Mouse (Mus musculus): ENCODE measurements around the gene Smim13. TPM values are rescaled to one million over a fixed set of nuclear protein-coding genes. Genes with fewer than 3 reads are reported as not detected.

The Smim13 gene
- polyA plus RNA-seq, 1 experiment from 2014 or later = 24.9 TPM

DNA sequence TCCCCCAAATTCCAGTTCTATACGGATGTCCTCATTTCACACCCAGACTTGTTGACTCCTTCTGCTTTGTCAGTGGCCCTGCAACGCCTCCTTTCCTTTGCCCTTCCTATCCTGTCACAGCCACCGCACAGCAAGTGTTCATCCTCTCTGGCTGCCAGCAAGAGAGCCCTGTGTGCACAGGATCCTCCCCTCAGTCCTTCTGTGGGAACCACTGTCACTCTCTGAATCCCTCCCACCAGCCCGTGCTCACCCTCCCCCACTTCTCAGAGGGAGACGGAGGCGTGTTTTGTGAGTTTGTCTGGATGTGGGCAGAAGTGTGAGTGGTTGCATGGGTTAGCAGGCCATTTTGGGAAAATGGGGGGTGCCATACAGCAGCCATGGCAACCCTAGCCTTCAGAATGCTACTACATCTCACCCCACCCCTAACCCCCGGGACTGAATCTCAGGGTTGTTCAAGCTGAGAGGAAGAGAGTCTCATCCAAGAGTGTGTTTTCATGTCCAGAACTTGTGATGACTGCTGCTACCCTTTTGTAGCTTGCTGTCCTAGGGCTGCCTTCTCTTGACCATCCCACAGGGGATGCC lies 18.3 kb downstream of the Smim13 start:
- no peaks in the 10 kb centered on the region for H3K36me3 ChIP-seq (replicated peaks)
- WGBS = 25% methylated on average over 7 of the region's 7 CpGs
- H3K27me3 ChIP-seq (replicated peaks) = no peaks in the 10 kb centered on the region
- no peak overlapping the region for H3K4me2 ChIP-seq
- no peak for ATAC-seq (replicated peaks)
- H3K4me1 ChIP-seq = no peaks in the 10 kb centered on the region
- H3K9me3 ChIP-seq = no peaks in the 10 kb centered on the region
- H3K27ac ChIP-seq = no peak overlapping the region
- no peak overlapping the region for H3K4me3 ChIP-seq
- H3K9ac ChIP-seq = no peak overlapping the region

GRCm38 (mm10) chr13:41273927-41274650 lies 24.4 kb downstream of the Smim13 start, which contains the start of gene Gm17364:
TSS of gene Gm17364 (minus strand) at chr13:41273977.
- Histone ChIP-seq H3K27me3 (replicated peaks) (no peaks in the 10 kb centered on the region), H3K9ac (no peak within 1 kb of the TSS), H3K36me3 (replicated peaks) (no peaks in the 10 kb centered on the region), H3K4me3 (no peak within 1 kb of the TSS), H3K4me1 (no peaks in the 10 kb centered on the region), H3K4me2 (no peak within 1 kb of the TSS), H3K27ac (no peak within 1 kb of the TSS), H3K9me3 (no peaks in the 10 kb centered on the region)
- WGBS = 96% methylated on average over 10 of the region's 10 CpGs
- ATAC-seq (replicated peaks) = no peak

DNA sequence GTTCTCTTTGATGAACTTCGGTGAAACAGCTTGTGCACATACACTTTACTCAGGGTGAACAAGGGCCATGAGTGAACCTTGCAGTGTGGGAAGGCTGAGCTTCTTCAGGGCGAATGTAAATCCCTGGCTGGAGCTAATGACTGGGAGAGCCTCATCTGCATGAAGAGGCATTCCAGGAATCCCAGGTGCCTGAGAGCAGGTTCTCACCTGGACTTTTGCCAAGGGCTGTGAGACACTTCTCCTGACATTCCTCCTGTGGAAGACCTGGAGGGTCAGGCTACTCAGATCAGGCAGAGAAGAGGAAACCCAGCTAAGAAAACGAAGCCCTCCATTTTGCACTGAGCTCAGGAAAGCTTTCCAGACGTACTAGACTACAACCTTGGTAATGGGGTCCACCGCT lies 31.1 kb downstream of the Smim13 start:
- no peak overlapping the region for H3K4me3 ChIP-seq
- H3K27ac ChIP-seq = no peak overlapping the region
- H3K9ac ChIP-seq = no peak overlapping the region
- no peak overlapping the region for H3K4me2 ChIP-seq
- WGBS = 78% methylated on average over 5 of the region's 5 CpGs
- H3K27me3 ChIP-seq (replicated peaks) = no peaks in the 10 kb centered on the region
- no peaks in the 10 kb centered on the region for H3K4me1 ChIP-seq
- ATAC-seq (replicated peaks) = no peak
- H3K36me3 ChIP-seq (replicated peaks) = no peaks in the 10 kb centered on the region
- no peaks in the 10 kb centered on the region for H3K9me3 ChIP-seq

GRCm38 (mm10) chr13:41283256-41283655 lies 33.6 kb downstream of the Smim13 start:
- no peaks in the 10 kb centered on the region for H3K4me1 ChIP-seq
- no peaks in the 10 kb centered on the region for H3K9me3 ChIP-seq
- no peaks in the 10 kb centered on the region for H3K36me3 ChIP-seq (replicated peaks)
- H3K4me2 ChIP-seq = no peak overlapping the region
- 26% methylated on average over 5 of the region's 5 CpGs for WGBS
- no peak for ATAC-seq (replicated peaks)
- no peak overlapping the region for H3K27ac ChIP-seq
- H3K9ac ChIP-seq = no peak overlapping the region
- no peaks in the 10 kb centered on the region for H3K27me3 ChIP-seq (replicated peaks)
- no peak overlapping the region for H3K4me3 ChIP-seq

DNA sequence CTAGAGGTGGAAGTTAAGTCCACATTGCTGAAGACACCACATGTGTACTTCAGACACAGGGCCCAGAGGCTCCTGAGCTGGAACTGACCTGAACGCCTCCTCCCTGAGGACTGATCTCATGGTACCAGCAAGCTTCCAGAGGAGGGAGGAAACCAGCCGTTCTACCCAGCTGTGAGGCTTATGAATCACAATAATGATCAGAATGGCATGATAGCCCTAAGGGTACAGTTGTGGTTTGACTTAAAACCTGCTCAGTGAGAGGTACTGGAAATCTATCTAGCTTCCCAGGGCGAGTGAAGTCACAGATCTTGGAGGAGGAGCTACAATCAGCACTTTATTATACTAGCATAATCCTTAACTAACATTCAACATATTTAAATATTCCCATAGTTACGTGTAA lies 35.8 kb downstream of the Smim13 start:
- no peak overlapping the region for H3K27ac ChIP-seq
- H3K9ac ChIP-seq = no peak overlapping the region
- no peaks in the 10 kb centered on the region for H3K36me3 ChIP-seq (replicated peaks)
- H3K4me2 ChIP-seq = no peak overlapping the region
- no peaks in the 10 kb centered on the region for H3K9me3 ChIP-seq
- ATAC-seq (replicated peaks) = no peak
- 76% methylated on average over 4 of the region's 4 CpGs for WGBS
- H3K4me3 ChIP-seq = no peak overlapping the region
- no peaks in the 10 kb centered on the region for H3K27me3 ChIP-seq (replicated peaks)
- no peaks in the 10 kb centered on the region for H3K4me1 ChIP-seq

DNA sequence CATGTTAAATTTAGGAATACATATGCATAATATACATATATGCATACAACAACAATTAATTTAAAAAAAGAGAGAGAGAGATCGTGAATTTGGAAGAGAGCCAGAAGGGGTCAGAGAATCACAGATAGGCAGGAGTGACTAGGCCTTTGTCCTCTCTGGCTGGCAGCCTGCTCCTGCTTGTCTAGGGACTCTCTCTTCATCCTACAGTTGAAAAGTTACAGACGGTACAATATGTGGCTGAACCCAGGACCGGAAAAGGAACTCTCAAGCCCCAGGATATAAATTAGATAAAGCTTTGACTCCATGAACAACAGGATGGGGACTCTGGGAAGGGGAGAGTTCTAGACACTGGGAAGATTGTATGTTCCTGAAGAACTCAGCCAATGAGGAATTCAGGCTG lies 36.6 kb downstream of the Smim13 start:
- no peak for ATAC-seq (replicated peaks)
- 72% methylated on average over 3 of the region's 3 CpGs for WGBS
- H3K4me2 ChIP-seq = no peak overlapping the region
- no peaks in the 10 kb centered on the region for H3K36me3 ChIP-seq (replicated peaks)
- no peaks in the 10 kb centered on the region for H3K4me1 ChIP-seq
- H3K27me3 ChIP-seq (replicated peaks) = no peaks in the 10 kb centered on the region
- H3K9ac ChIP-seq = no peak overlapping the region
- no peaks in the 10 kb centered on the region for H3K9me3 ChIP-seq
- H3K27ac ChIP-seq = no peak overlapping the region
- H3K4me3 ChIP-seq = no peak overlapping the region

DNA sequence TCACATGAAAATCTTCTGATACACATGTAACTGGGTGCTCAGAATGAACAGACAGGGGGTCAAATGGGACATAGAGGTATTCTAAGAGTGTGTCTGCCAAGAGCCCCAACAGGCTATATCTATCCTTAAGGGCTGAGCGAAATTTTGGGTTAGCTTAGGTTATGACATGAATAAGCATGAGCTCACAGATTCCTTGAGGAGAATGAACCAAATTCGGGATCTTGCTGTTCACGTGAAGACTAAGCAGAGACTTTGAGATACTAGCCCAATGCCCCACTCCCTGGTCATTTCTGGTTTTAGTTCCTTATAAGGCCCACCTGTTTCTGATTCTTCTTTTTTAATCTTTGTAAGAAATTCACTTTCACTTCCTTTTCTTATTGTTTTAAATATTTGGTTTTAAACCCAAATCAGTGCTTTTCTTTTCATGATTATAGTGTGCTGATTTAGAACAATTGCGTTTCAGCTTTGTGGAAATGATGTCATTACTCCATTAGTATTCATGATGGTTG lies 41.9 kb downstream of the Smim13 start:
- no peaks in the 10 kb centered on the region for H3K9me3 ChIP-seq
- no peak overlapping the region for H3K27ac ChIP-seq
- no peaks in the 10 kb centered on the region for H3K36me3 ChIP-seq (replicated peaks)
- H3K27me3 ChIP-seq (replicated peaks) = no peaks in the 10 kb centered on the region
- no peak overlapping the region for H3K9ac ChIP-seq
- no peak overlapping the region for H3K4me2 ChIP-seq
- no peak overlapping the region for H3K4me3 ChIP-seq
- WGBS = 85% methylated on average over 4 of the region's 4 CpGs
- no peaks in the 10 kb centered on the region for H3K4me1 ChIP-seq
- ATAC-seq (replicated peaks) = no peak

- 55% methylated on average over 5 of the region's 5 CpGs for WGBS
- H3K27me3 ChIP-seq (replicated peaks) = no peaks in the 10 kb centered on the region
- H3K4me3 ChIP-seq = no peak overlapping the region
- no peaks in the 10 kb centered on the region for H3K4me1 ChIP-seq
- H3K36me3 ChIP-seq (replicated peaks) = no peaks in the 10 kb centered on the region
- no peaks in the 10 kb centered on the region for H3K9me3 ChIP-seq
- no peak for ATAC-seq (replicated peaks)
- no peak overlapping the region for H3K27ac ChIP-seq
- H3K4me2 ChIP-seq = no peak overlapping the region
- H3K9ac ChIP-seq = no peak overlapping the region
These were observed 44.0 kb downstream of the Smim13 start for GRCm38 (mm10) chr13:41293595-41293994.

DNA sequence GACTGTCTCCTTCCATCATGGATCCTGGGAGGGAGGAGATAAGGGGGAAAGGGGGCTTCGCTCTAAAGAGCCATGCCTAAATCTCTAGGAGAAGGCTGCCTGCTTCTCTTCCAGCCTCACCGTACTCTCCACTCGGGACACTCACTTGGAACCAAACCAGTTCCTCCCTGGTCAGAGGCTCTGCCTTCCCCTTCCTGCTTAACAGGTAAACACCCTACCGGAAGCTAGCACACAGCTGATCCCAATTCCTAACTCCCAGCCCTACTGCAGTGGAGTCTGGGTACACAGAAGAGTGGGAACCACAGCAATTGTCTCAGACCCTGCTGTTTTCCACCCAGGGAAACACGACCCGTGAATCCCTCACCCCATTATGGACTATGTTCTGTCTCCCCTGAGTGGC lies 46.2 kb downstream of the Smim13 start:
- no peaks in the 10 kb centered on the region for H3K27me3 ChIP-seq (replicated peaks)
- H3K9ac ChIP-seq = no peak overlapping the region
- no peaks in the 10 kb centered on the region for H3K4me1 ChIP-seq
- H3K9me3 ChIP-seq = no peaks in the 10 kb centered on the region
- no peak overlapping the region for H3K4me3 ChIP-seq
- H3K36me3 ChIP-seq (replicated peaks) = no peaks in the 10 kb centered on the region
- H3K27ac ChIP-seq = no peak overlapping the region
- no peak overlapping the region for H3K4me2 ChIP-seq
- ATAC-seq (replicated peaks) = no peak
- 74% methylated on average over 6 of the region's 6 CpGs for WGBS

GRCm38 (mm10) chr13:41296396-41296795 lies 46.8 kb downstream of the Smim13 start:
- Histone ChIP-seq H3K4me3 (no peak overlapping the region), H3K27me3 (replicated peaks) (no peaks in the 10 kb centered on the region), H3K4me2 (no peak overlapping the region), H3K9ac (no peak overlapping the region), H3K36me3 (replicated peaks) (no peaks in the 10 kb centered on the region), H3K9me3 (no peaks in the 10 kb centered on the region), H3K27ac (no peak overlapping the region), H3K4me1 (no peaks in the 10 kb centered on the region)
- WGBS = 39% methylated on average over 10 of the region's 10 CpGs
- ATAC-seq (replicated peaks) = no peak

DNA sequence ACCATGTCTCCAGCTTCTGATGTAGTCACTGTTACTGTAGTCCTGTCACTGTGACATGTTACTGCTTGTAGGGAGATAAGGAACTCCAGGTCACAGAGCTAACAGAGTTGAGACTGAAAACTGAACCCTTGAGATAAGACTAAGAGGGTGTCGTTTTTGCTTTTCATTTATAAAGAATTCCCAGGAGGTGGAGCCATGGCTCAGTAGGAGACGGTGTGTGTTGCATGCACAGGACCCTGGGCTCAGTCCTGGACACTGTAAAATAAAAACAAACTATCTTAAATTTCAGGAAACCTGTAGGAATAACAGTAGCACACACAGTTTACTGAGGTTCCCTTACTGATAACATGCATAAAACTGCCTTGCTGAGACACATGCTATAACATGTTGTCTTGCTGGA lies 48.9 kb downstream of the Smim13 start:
- Histone ChIP-seq H3K4me3 (no peak overlapping the region), H3K9me3 (no peaks in the 10 kb centered on the region), H3K4me1 (no peaks in the 10 kb centered on the region), H3K4me2 (no peak overlapping the region), H3K36me3 (replicated peaks) (no peaks in the 10 kb centered on the region), H3K9ac (no peak overlapping the region), H3K27me3 (replicated peaks) (no peaks in the 10 kb centered on the region), H3K27ac (no peak overlapping the region)
- WGBS = 45% methylated on average over 2 of the region's 2 CpGs
- no peak for ATAC-seq (replicated peaks)

DNA sequence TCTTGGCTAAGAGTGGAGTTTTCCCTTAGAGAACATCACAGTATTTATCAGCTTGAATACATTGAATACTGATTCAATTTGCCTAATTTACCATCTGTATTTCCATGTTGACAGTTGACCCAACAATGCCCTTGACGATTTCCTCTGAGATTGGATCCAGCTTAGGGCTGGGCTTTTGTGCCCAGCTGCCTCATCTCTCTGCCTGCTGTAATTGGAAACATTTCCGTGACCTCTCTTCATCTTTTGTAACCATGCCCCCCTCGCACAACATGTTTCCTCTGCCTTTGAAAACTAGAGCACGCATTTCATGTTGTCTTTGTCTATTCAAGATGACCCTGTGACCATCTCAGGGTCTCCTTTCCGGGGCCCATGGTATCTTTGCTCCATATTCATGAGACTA lies 49.4 kb downstream of the Smim13 start:
- H3K27ac ChIP-seq = no peak overlapping the region
- no peak overlapping the region for H3K9ac ChIP-seq
- 21% methylated on average over 5 of the region's 5 CpGs for WGBS
- H3K4me1 ChIP-seq = no peaks in the 10 kb centered on the region
- no peak overlapping the region for H3K4me3 ChIP-seq
- H3K27me3 ChIP-seq (replicated peaks) = no peaks in the 10 kb centered on the region
- no peaks in the 10 kb centered on the region for H3K9me3 ChIP-seq
- no peak for ATAC-seq (replicated peaks)
- no peak overlapping the region for H3K4me2 ChIP-seq
- no peaks in the 10 kb centered on the region for H3K36me3 ChIP-seq (replicated peaks)

GRCm38 (mm10) chr13:41300037-41300436 lies 50.4 kb downstream of the Smim13 start:
- Histone ChIP-seq H3K36me3 (replicated peaks) (no peaks in the 10 kb centered on the region), H3K4me3 (no peak overlapping the region), H3K9ac (no peak overlapping the region), H3K9me3 (no peaks in the 10 kb centered on the region), H3K27me3 (replicated peaks) (no peaks in the 10 kb centered on the region), H3K4me1 (no peaks in the 10 kb centered on the region), H3K4me2 (no peak overlapping the region), H3K27ac (no peak overlapping the region)
- no peak for ATAC-seq (replicated peaks)
- 69% methylated on average over 4 of the region's 4 CpGs for WGBS

Measured in midbrain, embryonic 15.5 days (tissue).